Mouse (Mus musculus) G1E (cell line): ENCODE data around the gene Olfr1419. TPM values are rescaled to one million over a fixed set of nuclear protein-coding genes. Genes with fewer than 3 reads are reported as not detected.
"Not testable (repeated sequence)": the region's sequence is repeated elsewhere in the genome, so short reads cannot be mapped to it uniquely, and the experiment has no call there.

Source experiments
- ATAC-seq: 2 replicates; pipeline ENCODE4 v1.8.0; 2016; ENCODE audit warnings: mild to moderate bottlenecking; ENCODE audit not compliant: insufficient number of reproducible peaks, poor library complexity, low FRiP score, severe bottlenecking; ENCODE audit errors: extremely low read depth
- DNase-seq: peaks from one replicate; pipeline ENCODE4 v3.0.0; 2012; ENCODE audit warnings: low spot score
- H3K27me3 ChIP-seq: 2 replicates; pipeline ENCODE4 v1.6.1; 2012; ENCODE audit warnings: mild to moderate bottlenecking, low read length, inconsistent platforms; ENCODE audit not compliant: insufficient read depth
- H3K36me3 ChIP-seq: replicated peaks from 2 replicates; pipeline ENCODE3; 2012; ENCODE audit warnings: mild to moderate bottlenecking, inconsistent platforms
- H3K4me1 ChIP-seq: 2 replicates; pipeline ENCODE4 v1.6.1; 2012; ENCODE audit warnings: low read depth, low read length, inconsistent platforms, mixed read lengths; ENCODE audit not compliant: insufficient read depth
- H3K4me3 ChIP-seq: 2 replicates; pipeline ENCODE4 v1.5.1; 2012; ENCODE audit warnings: low read depth, mild to moderate bottlenecking, inconsistent platforms, low read length, moderate library complexity, mixed read lengths
- H3K9me3 ChIP-seq: replicated peaks from 2 replicates; pipeline ENCODE4 v1.6.1; 2012; ENCODE audit warnings: inconsistent platforms
- CTCF ChIP-seq: IDR thresholded peaks from 2 replicates; pipeline ENCODE4 v1.5.1; 2012; ENCODE audit warnings: low read depth, low read length, inconsistent platforms, mixed read lengths
- GATA1 ChIP-seq: IDR thresholded peaks from 2 replicates; pipeline ENCODE4 v1.6.1; 2012; ENCODE audit warnings: borderline replicate concordance, low read length, inconsistent platforms, mixed read lengths
- GATA2 ChIP-seq: IDR thresholded peaks from 2 replicates; pipeline ENCODE4 v1.6.1; 2012; ENCODE audit warnings: low read depth, low read length, inconsistent platforms, borderline replicate concordance
- POLR2AphosphoS5 ChIP-seq: IDR thresholded peaks from 2 replicates; pipeline ENCODE4 v1.6.1; 2012; ENCODE audit warnings: low read depth, low read length, inconsistent platforms; ENCODE audit not compliant: insufficient replicate concordance
- TAL1 ChIP-seq: conservative IDR thresholded peaks from 2 replicates; pipeline ENCODE4 v1.6.1; 2012; ENCODE audit warnings: low read depth, low read length, inconsistent platforms, mixed read lengths
- polyA plus RNA-seq: library from polyadenylated mRNA; stranded (reverse); fragments of >175 nt; gene quantifications from 2 replicates; pipeline ENCODE4 v1.2.3, GENCODE M21; 2012
- total RNA-seq, 2 experiments: library from RNA; stranded (forward) in 1 of 2; stranded (reverse) in 1 of 2; fragments of 200-1000 nt in 1 of 2; fragments of >200 nt in 1 of 2; fragmentation: Nextera tagmentation in 1 of 2; gene quantifications; 2 replicates each; pipeline ENCODE4 v1.2.3; 2014 to 2017

Gene Olfr1419
- not detected in 2 replicates for total RNA-seq (2014; fragmentation: Nextera tagmentation)
- 0.22 TPM in 1 of 2 replicates, not detected in the other for total RNA-seq (2017)
- not detected in 2 replicates for polyA plus RNA-seq

GRCm38 (mm10) chr19:11875006-11875405, at the start of gene Olfr1419:
TSS of gene Olfr1419 (minus strand) at chr19:11875106.
- DNase-seq (no peak), ATAC-seq (no peak)
- Histone ChIP-seq H3K4me3 (no peak within 1 kb of the TSS), H3K4me1 (no peaks in the 10 kb centered on the region; the same call in 1 of the 2 replicates), H3K9me3 (no peaks in the 10 kb centered on the region), H3K36me3 (no peaks in the 10 kb centered on the region), H3K27me3 (peaks cover 5% of the 10 kb centered on the region)
- TF ChIP-seq POLR2AphosphoS5: no peak
- no peak for TF ChIP-seq GATA1
- TF ChIP-seq TAL1: no peak
- no peak for TF ChIP-seq GATA2
- TF ChIP-seq CTCF: no peak

GRCm38 (mm10) chr19:11922515-11922914, 47.6 kb upstream of the Olfr1419 start:
- H3K4me1 ChIP-seq, H3K27me3 ChIP-seq, DNase-seq, H3K4me3 ChIP-seq, H3K9me3 ChIP-seq, ATAC-seq: not testable (repeated sequence)
- peaks cover 68% of the 10 kb centered on the region for H3K36me3 ChIP-seq

GRCm38 (mm10) chr19:11922068-11922467, 47.2 kb upstream of the Olfr1419 start:
- Histone ChIP-seq H3K27me3 (no peaks in the 10 kb centered on the region), H3K4me3 (no peak overlapping the region), H3K4me1 (peaks cover 9% of the 10 kb centered on the region; the same call in 1 of the 2 replicates), H3K36me3 (peaks cover 71% of the 10 kb centered on the region), H3K9me3 (no peaks in the 10 kb centered on the region)
- DNase-seq (no peak), ATAC-seq (no peak)
- TF ChIP-seq TAL1: no peak
- TF ChIP-seq GATA1: no peak
- no peak for TF ChIP-seq GATA2
- no peak for TF ChIP-seq CTCF
- no peak for TF ChIP-seq POLR2AphosphoS5

DNA sequence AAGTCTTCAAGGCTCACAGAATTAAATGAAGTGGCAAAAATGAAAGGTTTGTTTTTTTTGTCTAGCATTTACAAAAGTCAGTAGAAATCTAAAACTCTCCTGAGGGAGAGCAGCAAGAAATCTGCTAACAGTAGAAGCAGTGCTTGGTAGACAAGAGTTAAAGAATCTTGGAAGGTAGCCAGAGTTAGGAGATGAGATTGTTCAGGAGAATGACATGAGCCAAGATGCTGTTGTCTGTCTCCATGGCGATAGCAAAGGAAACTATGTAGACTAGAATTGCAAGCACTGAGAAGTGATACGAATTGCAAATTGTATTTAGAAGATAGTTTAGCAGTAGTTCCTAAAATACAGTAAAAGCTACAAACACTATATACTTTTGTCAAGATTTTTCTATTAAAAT, 40.9 kb upstream of the Olfr1419 start:
- TF ChIP-seq GATA2 (no peak), TAL1 (no peak), GATA1 (no peak)
- peaks cover 46% of the 10 kb centered on the region for H3K36me3 ChIP-seq
- H3K9me3 ChIP-seq: no peaks in the 10 kb centered on the region
- no peak for ATAC-seq
- H3K4me3 ChIP-seq: no peak overlapping the region
- peaks cover 44% of the 10 kb centered on the region for H3K4me1 ChIP-seq
- H3K27me3 ChIP-seq: no peaks in the 10 kb centered on the region
- DNase-seq: no peak

GRCm38 (mm10) chr19:11912533-11913121, 37.7 kb upstream of the Olfr1419 start:
- TF ChIP-seq GATA2: no peak
- no peak for TF ChIP-seq GATA1
- no peak for TF ChIP-seq POLR2AphosphoS5
- TF ChIP-seq TAL1: no peak
- TF ChIP-seq CTCF: no peak
- ATAC-seq: no peak
- peak; percentile 19 for DNase-seq
- H3K4me1 ChIP-seq: peaks cover 42% of the 10 kb centered on the region
- H3K36me3 ChIP-seq: peaks cover 26% of the 10 kb centered on the region
- H3K9me3 ChIP-seq: no peaks in the 10 kb centered on the region
- H3K27me3 ChIP-seq: no peaks in the 10 kb centered on the region
- peak overlapping the region; percentile 95 for H3K4me3 ChIP-seq

- TF ChIP-seq TAL1: no peak
- no peak for TF ChIP-seq CTCF
- no peak for TF ChIP-seq GATA1
- TF ChIP-seq POLR2AphosphoS5: no peak
- no peak for TF ChIP-seq GATA2
- ATAC-seq (peak; percentile 89), DNase-seq (peak; percentile 83)
These were observed 37.2 kb upstream of the Olfr1419 start, which contains the start of gene Patl1 for GRCm38 (mm10) chr19:11912037-11912532. TSS of gene Patl1 (plus strand) at chr19:11912399.

GRCm38 (mm10) chr19:11911603-11912002, 36.7 kb upstream of the Olfr1419 start:
- Histone ChIP-seq H3K27me3 (no peaks in the 10 kb centered on the region), H3K4me1 (peaks cover 42% of the 10 kb centered on the region), H3K4me3 (peak overlapping the region; percentile 95), H3K9me3 (no peaks in the 10 kb centered on the region), H3K36me3 (peaks cover 22% of the 10 kb centered on the region)
- TF ChIP-seq POLR2AphosphoS5 (no peak), CTCF (no peak), GATA1 (no peak), GATA2 (no peak), TAL1 (no peak)
- ATAC-seq (no peak), DNase-seq (no peak)

More at GRCm38 (mm10) chr19:11912037-11912532, 37.2 kb upstream of the Olfr1419 start, which contains the start of gene Patl1:
- no peaks in the 10 kb centered on the region for H3K27me3 ChIP-seq
- H3K9me3 ChIP-seq: no peaks in the 10 kb centered on the region
- H3K36me3 ChIP-seq: peaks cover 22% of the 10 kb centered on the region
- H3K4me1 ChIP-seq: peaks cover 42% of the 10 kb centered on the region
- H3K4me3 ChIP-seq: peak within 1 kb of the TSS; percentile 95
